Mouse (Mus musculus): ENCODE measurements around the gene Mrrf. TPM values are rescaled to one million over a fixed set of nuclear protein-coding genes. Genes with fewer than 3 reads are reported as not detected.

Mrrf gene
- polyA plus RNA-seq (2015; fragmentation: Nextera tagmentation; extraction: Ambion mirVana), result 25.7 and 27.2 TPM in 2 replicates

GRCm38 (mm10) chr2:36136300-36136941 lies at the start of gene Mrrf, which contains the start of gene Rbm18:
Gene Mrrf (plus strand): TSS chr2:36136389.
Gene Rbm18 (minus strand): TSS chr2:36136773.
- Histone ChIP-seq H3K36me3 (ENCODE audit: poor library complexity, severe bottlenecking) (peaks cover 31% of the 10 kb centered on the region), H3K4me1 (peaks cover 14% of the 10 kb centered on the region), H3K9ac (peak within 1 kb of the TSS; percentile 82), H3K27me3 (no peaks in the 10 kb centered on the region), H3K9me3 (replicated peaks) (no peaks in the 10 kb centered on the region), H3K27ac (peak within 1 kb of the TSS; percentile 74), H3K4me2 (peak within 1 kb of the TSS; percentile 75), H3K4me3 (peak within 1 kb of the TSS; percentile 81)
- ATAC-seq, result peak; percentile 98
- WGBS, result under 1% methylated on average over 50 of the region's 50 CpGs

GRCm38 (mm10) chr2:36089190-36089589 lies 47.0 kb upstream of the Mrrf start:
- Histone ChIP-seq H3K4me2 (no peak overlapping the region), H3K9me3 (replicated peaks) (no peaks in the 10 kb centered on the region), H3K4me3 (no peak overlapping the region), H3K4me1 (peaks cover 25% of the 10 kb centered on the region), H3K27ac (no peak overlapping the region), H3K9ac (no peak overlapping the region; the same call in 1 of the 2 replicates), H3K27me3 (peaks cover 80% of the 10 kb centered on the region), H3K36me3 (ENCODE audit: poor library complexity, severe bottlenecking) (no peaks in the 10 kb centered on the region)
- 20% methylated on average over 3 of the region's 3 CpGs for WGBS
- no peak for ATAC-seq

GRCm38 (mm10) chr2:36090853-36091741 lies 45.1 kb upstream of the Mrrf start:
- Histone ChIP-seq H3K4me3 (peak overlapping the region; percentile 42), H3K9ac (peak overlapping the region; percentile 40; the same call in 1 of the 2 replicates), H3K4me2 (peak overlapping the region; percentile 69), H3K27me3 (peaks cover 95% of the 10 kb centered on the region), H3K27ac (no peak overlapping the region), H3K9me3 (replicated peaks) (no peaks in the 10 kb centered on the region), H3K36me3 (ENCODE audit: poor library complexity, severe bottlenecking) (no peaks in the 10 kb centered on the region), H3K4me1 (peaks cover 25% of the 10 kb centered on the region)
- 2% methylated on average over 69 of the region's 70 CpGs for WGBS
- peak; percentile 80 for ATAC-seq

DNA sequence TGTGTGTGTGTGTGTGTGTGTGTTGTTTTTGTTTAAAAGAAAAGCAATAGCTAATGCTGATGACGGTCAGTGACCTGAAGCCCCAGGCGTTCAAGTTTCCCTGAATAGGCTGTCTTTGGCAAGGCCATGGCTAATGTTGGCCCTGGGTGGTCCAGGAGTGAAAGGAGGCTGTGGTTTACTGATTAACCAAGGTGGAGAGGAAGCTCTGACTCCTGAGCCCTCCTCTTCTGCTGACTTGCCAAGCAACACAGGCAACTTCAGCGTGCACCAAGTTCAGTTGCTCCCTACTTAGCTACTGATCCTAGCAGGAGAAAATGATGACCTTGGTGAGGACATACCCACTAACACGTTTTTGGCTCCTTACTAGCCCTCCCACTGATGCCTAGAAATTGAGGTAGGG lies 43.4 kb upstream of the Mrrf start:
- no peak overlapping the region for H3K4me3 ChIP-seq
- H3K4me1 ChIP-seq, result peaks cover 25% of the 10 kb centered on the region
- no peak overlapping the region for H3K9ac ChIP-seq
- no peak for ATAC-seq
- H3K27me3 ChIP-seq, result peaks cover 97% of the 10 kb centered on the region
- H3K27ac ChIP-seq, result no peak overlapping the region
- H3K4me2 ChIP-seq, result no peak overlapping the region; the same call in 1 of the 2 replicates
- H3K9me3 ChIP-seq (replicated peaks), result no peaks in the 10 kb centered on the region
- 3% methylated on average over 4 of the region's 4 CpGs for WGBS
- no peaks in the 10 kb centered on the region for H3K36me3 ChIP-seq (ENCODE audit: poor library complexity, severe bottlenecking)

GRCm38 (mm10) chr2:36093301-36093700 lies 42.9 kb upstream of the Mrrf start:
- Histone ChIP-seq H3K9ac (no peak overlapping the region), H3K27me3 (peaks cover 99% of the 10 kb centered on the region), H3K27ac (peak overlapping the region; percentile 19; the same call in 1 of the 2 replicates), H3K9me3 (replicated peaks) (no peaks in the 10 kb centered on the region), H3K4me2 (peak overlapping the region; percentile 64), H3K36me3 (ENCODE audit: poor library complexity, severe bottlenecking) (no peaks in the 10 kb centered on the region), H3K4me1 (peaks cover 25% of the 10 kb centered on the region), H3K4me3 (no peak overlapping the region)
- no peak for ATAC-seq
- 14% methylated on average over 7 of the region's 7 CpGs for WGBS

- ATAC-seq, result no peak
- Histone ChIP-seq H3K27me3 (peaks cover 99% of the 10 kb centered on the region), H3K4me2 (peak overlapping the region; percentile 64), H3K27ac (no peak overlapping the region), H3K9ac (0 out of 2 replicates have a peak overlapping the region, but pooled peaks have one; percentile 17), H3K9me3 (replicated peaks) (no peaks in the 10 kb centered on the region), H3K36me3 (ENCODE audit: poor library complexity, severe bottlenecking) (no peaks in the 10 kb centered on the region), H3K4me3 (peak overlapping the region; percentile 14), H3K4me1 (peaks cover 24% of the 10 kb centered on the region)
- 4% methylated on average over 31 of the region's 31 CpGs for WGBS
These were observed 42.2 kb upstream of the Mrrf start for GRCm38 (mm10) chr2:36093914-36094475.

DNA sequence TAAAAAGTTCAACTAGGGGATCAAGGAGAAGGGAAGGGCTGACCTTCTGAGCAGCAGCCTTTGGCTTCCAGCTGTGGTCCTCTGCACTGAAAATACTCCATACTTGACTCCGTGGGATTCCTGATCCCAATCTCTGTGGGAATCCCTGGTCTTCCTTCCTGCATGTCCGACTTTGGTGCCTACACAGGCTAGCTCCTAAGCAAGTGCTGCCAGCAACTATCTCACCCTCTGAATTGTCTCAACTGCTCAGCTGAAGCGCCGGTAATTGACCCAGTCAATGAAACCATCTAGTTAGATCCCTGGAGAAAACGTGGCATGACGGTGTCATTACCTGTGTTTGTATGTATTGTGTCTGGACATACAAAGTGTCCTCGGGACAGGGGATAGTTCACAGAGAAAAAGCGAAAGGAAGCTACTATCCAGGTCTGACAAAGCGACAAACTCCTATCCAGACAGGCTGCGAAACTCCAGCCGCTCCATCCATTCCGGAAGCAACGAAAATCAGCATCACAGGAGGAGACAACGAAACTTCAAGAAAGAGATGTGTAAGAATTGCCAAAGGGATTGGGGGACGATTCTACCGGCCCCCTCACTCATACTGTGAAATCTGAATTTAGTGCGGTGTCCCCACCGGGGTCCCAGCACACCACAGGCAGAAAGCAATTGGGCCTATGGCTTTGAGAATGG lies 38.9 kb upstream of the Mrrf start:
- Histone ChIP-seq H3K4me2 (peak overlapping the region; percentile 64), H3K9me3 (replicated peaks) (no peaks in the 10 kb centered on the region), H3K27ac (no peak overlapping the region), H3K27me3 (peaks cover 99% of the 10 kb centered on the region), H3K36me3 (ENCODE audit: poor library complexity, severe bottlenecking) (no peaks in the 10 kb centered on the region), H3K4me1 (no peaks in the 10 kb centered on the region), H3K9ac (peak overlapping the region; percentile 9; the same call in 1 of the 2 replicates), H3K4me3 (peak overlapping the region; percentile 22)
- 2% methylated on average over 18 of the region's 18 CpGs for WGBS
- no peak for ATAC-seq

GRCm38 (mm10) chr2:36098021-36098420 lies 38.2 kb upstream of the Mrrf start:
- Histone ChIP-seq H3K27ac (0 out of 2 replicates have a peak overlapping the region, but pooled peaks have one; percentile 15), H3K36me3 (ENCODE audit: poor library complexity, severe bottlenecking) (no peaks in the 10 kb centered on the region), H3K4me3 (peak overlapping the region; percentile 22), H3K9ac (peak overlapping the region; percentile 9; the same call in 1 of the 2 replicates), H3K4me2 (peak overlapping the region; percentile 64), H3K9me3 (replicated peaks) (no peaks in the 10 kb centered on the region), H3K4me1 (peaks cover 6% of the 10 kb centered on the region; the same call in 1 of the 2 replicates), H3K27me3 (peaks cover 100% of the 10 kb centered on the region)
- 4% methylated on average over 5 of the region's 5 CpGs for WGBS
- no peak for ATAC-seq

GRCm38 (mm10) chr2:36099739-36100138 lies 36.5 kb upstream of the Mrrf start:
- Histone ChIP-seq H3K9ac (peak overlapping the region; percentile 34), H3K27me3 (peaks cover 100% of the 10 kb centered on the region), H3K36me3 (ENCODE audit: poor library complexity, severe bottlenecking) (no peaks in the 10 kb centered on the region), H3K9me3 (replicated peaks) (no peaks in the 10 kb centered on the region), H3K27ac (no peak overlapping the region), H3K4me2 (peak overlapping the region; percentile 64), H3K4me3 (peak overlapping the region; percentile 46), H3K4me1 (peaks cover 23% of the 10 kb centered on the region)
- ATAC-seq, result no peak
- 3% methylated on average over 6 of the region's 6 CpGs for WGBS

- 3% methylated on average over 28 of the region's 28 CpGs for WGBS
- H3K36me3 ChIP-seq (ENCODE audit: poor library complexity, severe bottlenecking), result no peaks in the 10 kb centered on the region
- ATAC-seq, result no peak
These were observed 34.2 kb upstream of the Mrrf start for GRCm38 (mm10) chr2:36101866-36102558.

GRCm38 (mm10) chr2:36102559-36102946 lies 33.6 kb upstream of the Mrrf start:
- H3K9ac ChIP-seq, result peak overlapping the region; percentile 65
- peak overlapping the region; percentile 94 for H3K27ac ChIP-seq
- no peaks in the 10 kb centered on the region for H3K9me3 ChIP-seq (replicated peaks)
- peaks cover 31% of the 10 kb centered on the region for H3K4me1 ChIP-seq
- H3K27me3 ChIP-seq, result peaks cover 100% of the 10 kb centered on the region
- peak overlapping the region; percentile 64 for H3K4me2 ChIP-seq
- ATAC-seq, result peak; percentile 20; the same call in 1 of the 2 replicates
- H3K4me3 ChIP-seq, result peak overlapping the region; percentile 46
- WGBS, result under 1% methylated on average over 21 of the region's 21 CpGs
- H3K36me3 ChIP-seq (ENCODE audit: poor library complexity, severe bottlenecking), result no peaks in the 10 kb centered on the region

More at GRCm38 (mm10) chr2:36101866-36102558, 34.2 kb upstream of the Mrrf start:
- Histone ChIP-seq H3K9ac (peak overlapping the region; percentile 65), H3K27me3 (peaks cover 100% of the 10 kb centered on the region), H3K4me3 (peak overlapping the region; percentile 46), H3K9me3 (replicated peaks) (no peaks in the 10 kb centered on the region), H3K4me2 (peak overlapping the region; percentile 64), H3K27ac (peak overlapping the region; percentile 94), H3K4me1 (peaks cover 31% of the 10 kb centered on the region)

Data from forebrain, embryonic 13.5 days (tissue).